Mouse (Mus musculus): ENCODE data around the gene Acot11.
A peak's percentile ranks its signal among the peaks of the same experiment; 100 is the strongest.
"Not testable (repeated sequence)": the region's sequence is repeated elsewhere in the genome, so short reads cannot be mapped to it uniquely, and the experiment has no call there.

Acot11 gene

DNA sequence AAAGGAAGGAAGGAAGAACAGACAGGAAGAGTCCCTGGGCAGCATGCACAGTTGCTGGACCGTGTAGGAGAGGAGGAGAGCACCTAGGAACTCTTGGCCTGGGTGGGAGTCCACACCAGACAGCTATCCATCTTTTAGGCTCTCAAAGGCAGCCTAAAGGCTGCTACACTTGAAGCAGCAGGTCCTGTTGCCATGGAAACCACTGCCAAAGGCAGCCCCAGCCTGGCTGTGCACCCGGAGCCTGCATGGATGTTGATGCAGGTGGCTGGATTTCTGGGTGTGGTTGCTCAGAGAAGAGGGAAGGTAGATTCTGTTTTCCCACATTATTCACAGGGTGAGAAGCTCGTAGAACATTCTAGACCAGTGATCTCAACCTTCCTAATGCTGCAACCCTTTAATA, 27.8 kb downstream of the Acot11 start:
- DNase-seq (ENCODE audit: low read depth, low spot score), result no peak

DNA sequence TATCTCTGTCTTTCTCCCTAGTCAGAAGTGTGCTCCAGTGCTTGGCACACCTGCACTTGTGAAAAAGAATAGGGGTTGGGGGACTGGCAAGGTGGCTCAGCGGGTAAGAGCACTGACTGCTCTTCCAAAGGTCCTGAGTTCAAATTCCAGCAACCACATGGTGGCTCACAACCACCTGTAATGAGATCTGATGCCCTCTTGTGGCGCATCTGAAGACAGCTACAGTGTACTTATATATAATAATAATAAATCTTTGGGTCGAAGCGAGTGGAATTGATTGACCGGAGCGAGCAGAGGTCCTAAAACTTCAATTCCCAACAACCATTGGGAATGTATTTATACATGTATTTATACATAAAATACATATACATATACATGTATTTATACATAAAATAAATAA, 29.0 kb downstream of the Acot11 start:
- DNase-seq (ENCODE audit: low read depth, low spot score), result peak; percentile 49

DNA sequence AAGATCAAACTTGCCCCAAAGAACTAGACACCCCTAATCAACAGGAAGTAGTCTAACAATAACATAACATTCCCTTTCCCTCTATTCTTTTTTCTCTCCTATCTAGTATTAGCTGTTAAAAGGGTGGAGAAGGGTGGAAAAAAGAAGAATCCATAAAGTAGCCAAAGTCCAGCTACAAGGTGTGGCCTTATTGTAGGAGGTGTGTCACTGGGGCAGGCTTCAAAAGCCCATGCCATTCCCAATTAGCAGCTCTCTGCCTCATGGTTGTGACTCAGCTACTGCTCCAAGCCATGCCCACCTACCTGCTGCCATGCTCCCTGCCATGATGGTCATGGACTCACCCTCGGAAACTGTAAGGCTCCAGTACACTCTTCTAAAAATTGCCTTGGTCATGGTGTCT, 32.2 kb downstream of the Acot11 start:
- DNase-seq (ENCODE audit: low read depth, low spot score), result no peak

GRCm38 (mm10) chr4:106769306-106769705, 35.5 kb downstream of the Acot11 start:
- no peak for DNase-seq (ENCODE audit: low read depth, low spot score)

GRCm38 (mm10) chr4:106764166-106764565, 40.6 kb downstream of the Acot11 start:
- no peak for DNase-seq (ENCODE audit: low read depth, low spot score)

DNA sequence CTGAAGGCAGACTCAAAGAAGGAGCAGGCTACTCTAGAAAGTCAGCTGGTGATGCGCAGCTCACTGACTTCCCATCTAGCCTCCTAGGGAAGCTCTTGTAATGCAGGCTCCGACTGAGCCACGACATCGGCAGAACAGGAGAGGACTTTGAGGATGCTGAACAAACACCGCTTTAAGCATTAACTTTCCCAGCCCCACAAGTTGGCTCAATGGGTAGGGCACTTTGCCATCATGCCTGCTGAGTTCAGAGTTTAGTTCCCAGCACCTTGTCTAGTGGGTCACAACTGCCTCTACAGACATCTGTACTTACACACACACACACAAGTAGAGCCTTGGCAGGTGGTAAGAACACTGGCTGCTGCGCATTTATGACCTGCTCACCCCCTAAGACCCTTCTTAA, 53.1 kb downstream of the Acot11 start:
- DNase-seq (ENCODE audit: low read depth, low spot score), result no peak

DNA sequence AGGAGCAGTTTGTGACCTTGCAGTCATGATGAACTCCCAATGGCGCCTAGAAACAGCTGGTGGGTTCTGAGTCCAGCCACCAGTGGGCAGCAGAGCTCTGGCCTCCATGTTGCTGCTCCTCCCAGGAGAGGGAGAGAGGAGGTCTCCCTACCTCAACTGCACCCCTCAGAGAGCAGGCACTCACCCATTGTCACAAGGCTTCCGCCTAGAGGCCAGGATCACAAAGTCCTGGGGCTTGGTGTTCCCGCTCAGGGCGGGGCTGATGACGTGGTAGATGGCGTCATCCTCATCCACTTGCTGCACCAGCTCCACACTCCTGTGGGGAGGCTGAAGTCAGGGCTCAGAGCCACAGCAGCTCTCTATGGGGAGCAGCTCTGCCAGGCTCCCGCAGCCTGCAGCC, 55.1 kb downstream of the Acot11 start:
- peak; percentile 60 for DNase-seq (ENCODE audit: low read depth, low spot score)

- no peak for DNase-seq (ENCODE audit: low read depth, low spot score)
These were observed 57.7 kb downstream of the Acot11 start for GRCm38 (mm10) chr4:106747001-106747580.

GRCm38 (mm10) chr4:106745862-106746261, 58.9 kb downstream of the Acot11 start:
- DNase-seq (ENCODE audit: low read depth, low spot score), result no peak

- no peak for DNase-seq (ENCODE audit: low read depth, low spot score)
These were observed 66.9 kb downstream of the Acot11 start for GRCm38 (mm10) chr4:106737904-106738303.

GRCm38 (mm10) chr4:106736884-106737283, 67.9 kb downstream of the Acot11 start:
- DNase-seq (ENCODE audit: low read depth, low spot score), result not testable (repeated sequence)

GRCm38 (mm10) chr4:106733636-106734035, 71.2 kb downstream of the Acot11 start, which contains the start of gene Fam151a:
Fam151a (plus strand) TSS chr4:106733889.
- no peak for DNase-seq (ENCODE audit: low read depth, low spot score)

DNA sequence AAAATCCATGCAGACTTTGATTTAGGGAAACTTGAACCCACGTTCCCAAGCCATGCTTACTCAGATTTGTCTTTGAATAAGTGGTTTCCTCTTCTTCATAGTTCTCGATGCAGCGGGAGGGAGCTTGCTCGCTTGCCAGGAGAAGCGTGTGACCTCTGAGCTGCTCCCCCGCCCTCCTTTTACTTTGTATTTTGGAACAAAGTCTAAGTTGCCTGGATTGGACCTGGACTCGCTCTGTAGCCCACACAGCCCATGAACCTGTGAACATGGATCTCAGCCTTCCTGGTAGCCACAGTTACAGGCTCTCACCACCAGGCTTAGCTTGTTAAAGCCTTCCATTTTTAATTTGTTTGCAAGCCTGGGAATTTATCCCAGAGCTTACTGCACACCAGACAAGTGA, 74.0 kb downstream of the Acot11 start, which contains the start of gene Mroh7:
Mroh7 (minus strand) TSS at position 112 of the 400 bp plus-strand sequence.
- no peak for DNase-seq (ENCODE audit: low read depth, low spot score)

DNA sequence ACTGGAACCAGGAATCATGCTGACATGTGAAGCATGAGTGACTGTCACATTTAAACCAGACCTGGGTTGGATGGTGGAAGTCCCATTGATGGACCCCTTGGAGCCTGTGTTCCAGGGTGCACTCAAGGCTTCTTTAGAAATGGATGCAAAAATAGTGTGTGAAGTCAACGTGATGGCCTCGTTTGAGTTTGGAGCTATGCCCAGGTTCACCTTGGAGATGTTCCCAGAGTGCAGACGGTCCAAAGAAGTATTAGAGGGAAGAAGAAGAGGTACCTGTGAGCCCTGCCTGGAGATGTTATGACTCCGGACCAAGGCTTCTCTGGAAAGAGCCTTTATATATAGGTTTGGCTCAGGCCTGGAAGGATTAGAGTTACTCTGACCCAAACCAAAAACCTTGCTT, 84.2 kb downstream of the Acot11 start:
- no peak for DNase-seq (ENCODE audit: low read depth, low spot score)

DNA sequence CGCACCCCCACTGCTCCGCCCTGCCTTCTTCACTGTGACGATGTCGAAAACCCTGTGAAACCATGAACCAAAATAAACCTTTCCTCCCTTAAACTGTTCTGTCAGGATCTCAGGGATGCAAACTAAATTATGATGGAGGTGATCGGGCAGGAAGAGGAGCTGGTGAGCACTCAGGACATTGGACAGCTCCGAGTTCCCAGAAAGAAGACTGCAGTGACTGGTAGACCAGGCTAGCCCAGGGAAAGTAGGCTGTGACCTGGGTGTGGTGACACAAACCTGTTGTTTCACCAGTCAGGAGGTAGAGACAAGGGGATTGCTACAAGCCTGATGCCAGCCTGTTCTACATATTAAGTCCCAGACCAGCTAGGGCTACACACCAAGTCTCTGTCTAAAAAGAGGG, 91.2 kb downstream of the Acot11 start:
- DNase-seq (ENCODE audit: low read depth, low spot score), result no peak

DNA sequence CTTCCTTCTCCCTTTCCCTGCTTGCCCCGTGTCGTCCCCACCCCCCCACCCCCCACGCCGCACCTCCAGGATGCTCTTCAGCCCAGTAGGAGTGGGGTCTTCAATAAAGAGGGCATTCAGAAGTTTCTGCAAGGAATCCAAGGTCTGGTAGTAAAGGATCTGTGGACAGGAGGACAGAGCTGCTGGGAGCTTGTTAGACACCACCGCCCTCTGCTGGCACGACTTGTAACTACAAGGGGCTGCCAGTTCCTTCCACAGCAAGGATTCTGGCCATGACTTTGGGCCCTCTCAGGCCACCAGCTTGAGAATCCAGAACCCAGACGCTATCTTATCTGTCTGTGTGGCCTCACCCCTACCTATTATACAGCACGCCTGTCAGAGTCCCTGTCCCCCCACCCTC, 96.4 kb downstream of the Acot11 start:
- peak; percentile 83 for DNase-seq (ENCODE audit: low read depth, low spot score)

- no peak for DNase-seq (ENCODE audit: low read depth, low spot score)
These were observed 96.8 kb downstream of the Acot11 start for GRCm38 (mm10) chr4:106707957-106708356.

GRCm38 (mm10) chr4:106705096-106705665, 99.6 kb downstream of the Acot11 start:
- no peak for DNase-seq (ENCODE audit: low read depth, low spot score)

- DNase-seq (ENCODE audit: low read depth, low spot score), result no peak
These were observed 100.4 kb downstream of the Acot11 start for GRCm38 (mm10) chr4:106704416-106704815.

- no peak for DNase-seq (ENCODE audit: low read depth, low spot score)
These were observed 100.8 kb downstream of the Acot11 start for GRCm38 (mm10) chr4:106703956-106704355.

- DNase-seq (ENCODE audit: low read depth, low spot score), result no peak
These were observed 104.0 kb downstream of the Acot11 start for GRCm38 (mm10) chr4:106700798-106701197.

DNA sequence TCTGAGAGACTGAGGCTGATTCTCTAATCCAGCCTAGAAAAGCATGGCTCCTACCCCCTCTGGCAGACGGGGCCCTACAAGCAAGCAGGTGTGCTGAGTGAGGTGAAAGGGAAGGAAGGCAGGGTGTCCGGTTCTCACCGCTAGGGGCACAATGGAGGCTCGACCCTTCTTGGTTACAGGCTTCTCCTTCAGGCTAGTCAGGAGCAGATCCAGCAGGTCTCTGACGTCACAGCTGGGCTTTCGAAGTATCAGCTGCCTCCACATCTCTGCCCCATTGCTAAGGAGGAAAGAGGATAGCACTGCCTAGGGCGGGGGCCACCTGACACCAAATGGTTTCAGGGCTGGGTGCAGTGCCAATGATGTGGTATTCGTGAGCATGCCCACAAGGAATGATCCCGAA, 104.8 kb downstream of the Acot11 start:
- DNase-seq (ENCODE audit: low read depth, low spot score), result peak; percentile 52

All from CD4-positive, CD25-positive, alpha-beta regulatory T cell, adult 2 months (primary cell).